Mouse (Mus musculus): ENCODE measurements around the gene Lzic. TPM values are rescaled to one million over a fixed set of nuclear protein-coding genes. Genes with fewer than 3 reads are reported as not detected.
A peak's percentile ranks its signal among the peaks of the same experiment; 100 is the strongest.

Gene Lzic
- polyA plus RNA-seq, 1 experiment from 2014 or later = 43.1 TPM

DNA sequence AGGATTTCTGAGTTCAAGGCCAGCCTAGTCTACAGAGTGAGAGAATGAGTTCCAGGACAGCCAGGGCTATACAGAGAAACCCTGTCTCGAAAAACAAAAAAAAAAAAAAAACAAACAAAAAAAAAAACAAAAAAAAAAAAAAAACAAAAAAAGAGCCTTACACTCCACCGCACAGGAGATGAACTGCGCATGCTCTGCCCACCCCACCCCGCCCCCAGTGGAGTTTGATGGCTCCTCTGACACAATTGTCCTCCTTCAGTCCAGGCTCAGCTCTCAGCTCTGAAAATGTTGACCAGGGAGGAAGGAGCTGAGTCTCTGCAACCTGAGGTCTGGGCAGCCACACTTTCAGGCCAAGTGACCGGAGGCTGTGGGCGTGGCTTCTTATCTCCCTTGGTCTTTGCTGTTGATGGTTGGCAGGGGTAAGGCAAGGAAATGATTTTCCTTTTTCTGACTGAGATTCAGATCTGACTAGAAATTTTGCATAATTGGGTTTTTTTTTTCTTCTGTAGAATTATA lies 21.5 kb upstream of the Lzic start:
- Histone ChIP-seq H3K9me3 (replicated peaks; ENCODE audit: control insufficient read depth, low read length, poor library complexity, severe bottlenecking) (no peaks in the 10 kb centered on the region), H3K4me2 (ENCODE audit: low read length) (no peak overlapping the region), H3K4me3 (ENCODE audit: low read depth, low read length) (no peak overlapping the region), H3K27me3 (ENCODE audit: control insufficient read depth, insufficient read depth, low read depth, low read length) (no peaks in the 10 kb centered on the region), H3K4me1 (ENCODE audit: control insufficient read depth, insufficient read depth, low read length) (no peaks in the 10 kb centered on the region), H3K36me3 (ENCODE audit: control insufficient read depth, insufficient read depth, low read length) (no peaks in the 10 kb centered on the region), H3K27ac (ENCODE audit: low read length) (no peak overlapping the region), H3K9ac (ENCODE audit: low read depth, low read length) (no peak overlapping the region)
- WGBS = 82% methylated on average over 6 of the region's 6 CpGs
- ATAC-seq = no peak

DNA sequence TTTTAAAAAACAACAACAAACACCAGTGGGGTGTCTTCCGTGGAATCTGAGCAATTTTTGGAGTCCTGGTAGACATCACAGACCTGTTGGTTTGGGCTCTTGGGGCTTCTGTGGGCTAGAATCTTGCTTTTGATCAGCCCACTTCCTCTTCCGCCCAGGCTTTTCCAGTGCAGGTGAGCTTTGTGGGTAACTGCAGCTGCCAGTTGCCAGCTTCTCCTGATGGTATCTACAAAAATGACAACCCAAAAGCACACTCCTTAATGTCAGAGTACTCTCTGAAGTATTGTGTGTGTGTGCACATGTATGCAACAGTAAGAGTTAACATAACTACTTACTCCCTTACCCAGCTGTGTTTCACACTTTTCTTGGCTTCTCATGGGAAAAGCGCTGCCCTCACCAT lies 15.5 kb upstream of the Lzic start:
- H3K27me3 ChIP-seq (ENCODE audit: control insufficient read depth, insufficient read depth, low read depth, low read length) = no peaks in the 10 kb centered on the region
- whole genome bisulfite sequencing = 100% methylated on average over 3 of the region's 3 CpGs
- H3K4me1 ChIP-seq (ENCODE audit: control insufficient read depth, insufficient read depth, low read length) = no peaks in the 10 kb centered on the region
- no peak overlapping the region for H3K4me2 ChIP-seq (ENCODE audit: low read length)
- no peak for ATAC-seq
- H3K9me3 ChIP-seq (replicated peaks; ENCODE audit: control insufficient read depth, low read length, poor library complexity, severe bottlenecking) = no peaks in the 10 kb centered on the region
- H3K9ac ChIP-seq (ENCODE audit: low read depth, low read length) = no peak overlapping the region
- H3K36me3 ChIP-seq (ENCODE audit: control insufficient read depth, insufficient read depth, low read length) = peaks cover 6% of the 10 kb centered on the region
- no peak overlapping the region for H3K27ac ChIP-seq (ENCODE audit: low read length)
- no peak overlapping the region for H3K4me3 ChIP-seq (ENCODE audit: low read depth, low read length)

DNA sequence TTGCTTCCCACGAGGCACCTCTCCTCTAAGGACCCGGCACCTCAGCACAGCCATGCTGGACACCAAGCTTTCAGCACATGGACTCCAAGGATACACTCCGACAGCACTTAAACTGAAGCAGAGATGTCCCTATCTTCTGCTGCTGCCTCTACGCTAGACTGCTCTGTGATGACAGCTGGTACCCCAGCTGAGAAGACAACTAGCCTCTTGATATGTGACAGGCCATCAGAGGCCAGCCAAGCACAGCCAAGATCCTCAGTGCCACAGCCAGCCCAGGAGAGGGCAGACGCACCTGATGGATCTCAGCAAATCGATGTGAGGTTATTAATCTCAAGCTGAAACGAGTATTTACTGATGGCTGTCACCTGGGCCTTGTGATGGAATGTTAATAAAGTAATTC lies 9.9 kb upstream of the Lzic start:
- Histone ChIP-seq H3K27ac (ENCODE audit: low read length) (no peak overlapping the region), H3K4me1 (ENCODE audit: control insufficient read depth, insufficient read depth, low read length) (no peaks in the 10 kb centered on the region), H3K36me3 (ENCODE audit: control insufficient read depth, insufficient read depth, low read length) (peaks cover 6% of the 10 kb centered on the region), H3K9me3 (replicated peaks; ENCODE audit: control insufficient read depth, low read length, poor library complexity, severe bottlenecking) (no peaks in the 10 kb centered on the region), H3K4me2 (ENCODE audit: low read length) (no peak overlapping the region), H3K27me3 (ENCODE audit: control insufficient read depth, insufficient read depth, low read depth, low read length) (no peaks in the 10 kb centered on the region), H3K9ac (ENCODE audit: low read depth, low read length) (no peak overlapping the region), H3K4me3 (ENCODE audit: low read depth, low read length) (no peak overlapping the region)
- 84% methylated on average over 7 of the region's 7 CpGs for WGBS
- no peak for ATAC-seq

DNA sequence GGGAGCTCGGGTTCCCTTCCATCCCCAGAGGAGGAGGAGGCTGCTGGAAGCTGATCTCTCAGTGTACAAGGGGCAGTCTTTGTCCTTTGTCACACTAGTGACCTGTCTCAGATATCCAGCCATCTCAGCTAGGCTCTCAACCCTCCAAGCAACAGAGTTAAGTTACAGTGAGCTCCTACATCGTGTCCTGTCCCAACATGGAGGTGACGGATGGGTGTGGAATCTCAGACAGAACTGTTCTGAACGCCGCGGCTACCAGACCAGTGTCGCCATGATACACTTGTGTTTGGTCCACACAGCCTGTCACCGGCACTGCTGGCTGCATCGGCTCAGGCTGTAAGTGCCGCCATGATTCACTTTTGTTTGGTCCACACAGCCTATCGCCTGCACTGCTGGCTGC lies 8.0 kb upstream of the Lzic start, which contains the start of gene Tmem274:
Gene Tmem274 (plus strand): TSS at position 301 of the 400 bp plus-strand sequence.
- Histone ChIP-seq H3K36me3 (ENCODE audit: control insufficient read depth, insufficient read depth, low read length) (peaks cover 6% of the 10 kb centered on the region), H3K27ac (ENCODE audit: low read length) (no peak within 1 kb of the TSS), H3K4me2 (ENCODE audit: low read length) (no peak within 1 kb of the TSS), H3K4me1 (ENCODE audit: control insufficient read depth, insufficient read depth, low read length) (no peaks in the 10 kb centered on the region), H3K4me3 (ENCODE audit: low read depth, low read length) (no peak within 1 kb of the TSS), H3K9me3 (replicated peaks; ENCODE audit: control insufficient read depth, low read length, poor library complexity, severe bottlenecking) (no peaks in the 10 kb centered on the region), H3K9ac (ENCODE audit: low read depth, low read length) (no peak within 1 kb of the TSS), H3K27me3 (ENCODE audit: control insufficient read depth, insufficient read depth, low read depth, low read length) (no peaks in the 10 kb centered on the region)
- WGBS = 89% methylated on average over 11 of the region's 11 CpGs
- ATAC-seq = no peak

DNA sequence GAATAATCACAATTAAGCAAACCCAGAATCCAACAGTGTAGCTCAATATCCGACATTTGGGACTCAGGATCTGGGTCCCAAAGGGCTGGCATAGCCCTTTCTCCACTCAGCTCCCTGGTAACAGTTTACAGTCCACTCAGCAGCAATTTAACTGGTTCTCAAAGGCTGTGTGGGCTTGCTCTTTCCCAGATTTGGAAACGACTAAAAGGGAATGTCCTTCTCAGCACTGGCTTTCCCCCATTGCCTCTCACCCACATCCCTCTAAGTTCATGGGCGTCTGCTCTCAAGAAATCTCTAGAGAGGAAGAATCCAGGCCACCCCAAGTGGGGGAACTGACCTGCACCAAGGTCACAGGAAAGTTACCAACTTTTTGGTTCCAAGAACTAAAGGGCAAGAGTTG lies 463 bp upstream of the Lzic start:
- Histone ChIP-seq H3K27ac (ENCODE audit: low read length) (peak overlapping the region; percentile 71), H3K4me1 (ENCODE audit: control insufficient read depth, insufficient read depth, low read length) (peaks cover 13% of the 10 kb centered on the region), H3K4me2 (ENCODE audit: low read length) (peak overlapping the region; percentile 76), H3K4me3 (ENCODE audit: low read depth, low read length) (peak overlapping the region; percentile 67), H3K9ac (ENCODE audit: low read depth, low read length) (peak overlapping the region; percentile 77), H3K9me3 (replicated peaks; ENCODE audit: control insufficient read depth, low read length, poor library complexity, severe bottlenecking) (no peaks in the 10 kb centered on the region), H3K27me3 (ENCODE audit: control insufficient read depth, insufficient read depth, low read depth, low read length) (no peaks in the 10 kb centered on the region), H3K36me3 (ENCODE audit: control insufficient read depth, insufficient read depth, low read length) (peaks cover 7% of the 10 kb centered on the region; the same call in 1 of the 2 replicates)
- ATAC-seq = no peak; the same call in 1 of the 2 replicates
- WGBS = 53% methylated on average over 3 of the region's 3 CpGs

DNA sequence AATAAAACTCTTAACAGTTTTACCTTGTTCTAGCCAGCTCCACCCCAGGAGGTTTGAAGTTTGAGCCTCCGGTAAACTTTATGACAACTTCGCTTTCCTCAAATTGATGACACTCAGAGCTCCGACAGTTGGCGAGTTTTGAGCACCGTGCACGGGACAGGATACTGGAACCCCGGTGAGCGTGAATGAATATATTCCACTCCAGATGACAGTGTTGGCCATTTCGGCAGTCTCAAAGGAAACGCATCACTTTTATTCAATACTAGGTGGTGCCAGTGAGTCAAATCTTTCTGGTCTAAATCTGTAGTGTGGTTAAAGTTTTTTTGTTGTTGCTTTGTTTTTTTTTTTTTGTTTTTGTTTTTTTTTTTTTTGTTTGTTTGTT lies 787 bp downstream of the Lzic start:
- H3K4me3 ChIP-seq (ENCODE audit: low read depth, low read length) = peak overlapping the region; percentile 67
- H3K36me3 ChIP-seq (ENCODE audit: control insufficient read depth, insufficient read depth, low read length) = peaks cover 7% of the 10 kb centered on the region; the same call in 1 of the 2 replicates
- no peaks in the 10 kb centered on the region for H3K9me3 ChIP-seq (replicated peaks; ENCODE audit: control insufficient read depth, low read length, poor library complexity, severe bottlenecking)
- H3K4me1 ChIP-seq (ENCODE audit: control insufficient read depth, insufficient read depth, low read length) = peaks cover 13% of the 10 kb centered on the region
- no peak overlapping the region for H3K27ac ChIP-seq (ENCODE audit: low read length)
- H3K4me2 ChIP-seq (ENCODE audit: low read length) = peak overlapping the region; percentile 76
- under 1% methylated on average over 10 of the region's 10 CpGs for WGBS
- no peak for ATAC-seq
- H3K27me3 ChIP-seq (ENCODE audit: control insufficient read depth, insufficient read depth, low read depth, low read length) = no peaks in the 10 kb centered on the region
- H3K9ac ChIP-seq (ENCODE audit: low read depth, low read length) = peak overlapping the region; percentile 77

DNA sequence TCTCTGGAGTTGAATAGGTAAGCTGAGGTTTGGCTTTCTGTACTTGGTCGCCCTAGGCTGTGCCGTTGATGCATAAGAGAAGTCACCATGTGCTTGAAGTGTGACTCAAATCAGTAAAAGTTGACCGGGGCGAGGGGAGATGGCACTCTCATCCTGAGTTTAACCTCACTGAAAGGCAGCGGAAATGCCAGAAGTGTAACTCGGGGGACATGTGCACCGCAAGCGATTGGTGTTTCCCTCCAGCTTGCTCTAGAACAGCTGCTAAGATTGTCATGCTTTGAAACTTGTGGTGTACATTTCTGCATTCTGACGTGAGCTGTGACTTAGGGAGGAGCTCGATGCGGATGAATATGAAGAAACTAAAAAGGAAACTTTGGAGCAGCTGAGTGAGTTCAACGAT lies 2.7 kb downstream of the Lzic start:
- H3K27me3 ChIP-seq (ENCODE audit: control insufficient read depth, insufficient read depth, low read depth, low read length) = no peaks in the 10 kb centered on the region
- peaks cover 13% of the 10 kb centered on the region for H3K4me1 ChIP-seq (ENCODE audit: control insufficient read depth, insufficient read depth, low read length)
- no peak overlapping the region for H3K4me2 ChIP-seq (ENCODE audit: low read length)
- peaks cover 12% of the 10 kb centered on the region for H3K36me3 ChIP-seq (ENCODE audit: control insufficient read depth, insufficient read depth, low read length)
- no peak overlapping the region for H3K9ac ChIP-seq (ENCODE audit: low read depth, low read length)
- H3K27ac ChIP-seq (ENCODE audit: low read length) = no peak overlapping the region
- no peaks in the 10 kb centered on the region for H3K9me3 ChIP-seq (replicated peaks; ENCODE audit: control insufficient read depth, low read length, poor library complexity, severe bottlenecking)
- 94% methylated on average over 12 of the region's 12 CpGs for WGBS
- H3K4me3 ChIP-seq (ENCODE audit: low read depth, low read length) = no peak overlapping the region
- no peak for ATAC-seq

DNA sequence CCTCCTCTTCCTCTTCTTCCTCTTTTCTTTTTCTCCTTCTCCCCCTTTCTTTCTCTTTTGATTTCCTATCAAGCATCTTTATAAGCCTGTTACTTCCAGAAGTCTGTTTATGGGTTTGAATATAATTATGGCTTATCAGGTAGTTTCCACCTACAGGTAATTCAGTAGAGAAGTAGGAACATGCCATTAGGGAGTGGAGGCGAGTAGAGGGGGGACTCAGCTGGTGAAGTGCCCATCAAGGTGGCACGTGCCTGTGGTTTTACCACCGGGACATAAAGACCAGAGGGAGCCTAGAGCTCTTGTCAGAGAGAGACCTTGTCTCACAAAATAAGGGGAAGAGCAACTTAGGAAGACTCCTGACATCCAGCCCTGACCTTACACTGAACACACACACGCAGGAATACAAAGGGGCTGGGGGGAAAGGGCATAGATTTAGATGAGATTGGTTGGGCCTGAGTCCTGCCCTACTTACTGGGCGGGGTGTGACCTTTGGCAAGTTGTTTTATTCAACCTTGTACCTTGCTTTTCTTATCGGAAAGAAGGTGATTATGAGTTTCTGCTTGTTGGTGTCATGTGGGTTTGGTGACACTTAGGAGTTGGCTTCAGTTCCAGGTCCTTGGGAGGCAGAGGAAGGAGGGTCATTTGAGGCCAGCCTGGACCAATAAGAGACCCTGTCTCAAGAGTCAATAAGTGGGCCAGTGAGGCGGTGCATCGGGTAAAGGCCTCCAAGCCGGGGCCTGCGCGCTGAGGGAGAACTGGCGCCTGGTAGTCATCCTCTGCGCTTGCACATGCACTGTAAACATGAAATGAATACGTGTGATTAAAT lies 4.6 kb downstream of the Lzic start:
- H3K4me1 ChIP-seq (ENCODE audit: control insufficient read depth, insufficient read depth, low read length) = peaks cover 9% of the 10 kb centered on the region
- no peak overlapping the region for H3K27ac ChIP-seq (ENCODE audit: low read length)
- no peaks in the 10 kb centered on the region for H3K9me3 ChIP-seq (replicated peaks; ENCODE audit: control insufficient read depth, low read length, poor library complexity, severe bottlenecking)
- peaks cover 17% of the 10 kb centered on the region for H3K36me3 ChIP-seq (ENCODE audit: control insufficient read depth, insufficient read depth, low read length)
- no peak for ATAC-seq
- 96% methylated on average over 14 of the region's 14 CpGs for WGBS
- H3K9ac ChIP-seq (ENCODE audit: low read depth, low read length) = no peak overlapping the region
- H3K4me3 ChIP-seq (ENCODE audit: low read depth, low read length) = no peak overlapping the region
- no peaks in the 10 kb centered on the region for H3K27me3 ChIP-seq (ENCODE audit: control insufficient read depth, insufficient read depth, low read depth, low read length)
- H3K4me2 ChIP-seq (ENCODE audit: low read length) = no peak overlapping the region

DNA sequence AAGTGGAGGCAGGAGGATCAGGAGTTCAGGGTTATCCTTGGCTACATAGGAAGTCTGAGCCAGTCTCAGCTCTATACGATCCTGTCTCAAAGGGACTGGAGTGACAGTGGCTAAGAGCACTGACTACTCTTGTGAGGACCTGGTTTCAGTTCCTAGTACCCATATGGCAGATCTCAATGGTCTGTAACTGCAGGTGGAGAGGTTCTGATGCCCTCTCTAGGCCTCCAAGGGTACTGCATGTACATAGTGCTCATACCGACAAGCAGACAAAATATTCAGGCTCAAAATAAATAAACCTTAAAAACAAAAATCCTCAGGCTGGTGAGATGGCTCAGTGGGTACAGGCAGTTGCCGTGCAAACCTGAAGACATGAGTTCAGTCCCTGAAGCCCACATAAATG lies 6.1 kb downstream of the Lzic start:
- ATAC-seq = no peak
- Histone ChIP-seq H3K27me3 (ENCODE audit: control insufficient read depth, insufficient read depth, low read depth, low read length) (no peaks in the 10 kb centered on the region), H3K27ac (ENCODE audit: low read length) (no peak overlapping the region), H3K9me3 (replicated peaks; ENCODE audit: control insufficient read depth, low read length, poor library complexity, severe bottlenecking) (no peaks in the 10 kb centered on the region), H3K9ac (ENCODE audit: low read depth, low read length) (no peak overlapping the region), H3K4me3 (ENCODE audit: low read depth, low read length) (no peak overlapping the region), H3K4me2 (ENCODE audit: low read length) (no peak overlapping the region), H3K36me3 (ENCODE audit: control insufficient read depth, insufficient read depth, low read length) (peaks cover 26% of the 10 kb centered on the region), H3K4me1 (ENCODE audit: control insufficient read depth, insufficient read depth, low read length) (peaks cover 6% of the 10 kb centered on the region)
- 97% methylated on average over 3 of the region's 3 CpGs for WGBS
